ENCODE assay signal across 9 mouse cellular contexts in genomic region chr5:148370624-148371023, GRCm38 (mm10). TPM values are rescaled to one million over a fixed set of nuclear protein-coding genes. Genes with fewer than 3 reads are reported as not detected.
A peak's percentile ranks its signal among the peaks of the same experiment; 100 is the strongest.
DNase-seq lines count a peak whose midpoint lies in the region; ATAC-seq and TF ChIP-seq lines count a peak whose summit lies in the region.
"Had no signal": no experiment of that assay in that cellular context is flagged by ENCODE, and none has a peak within 500 bp of the region (broad histone marks: within the 10 kb centered on the region; RNA-seq: fewer than 3 reads in every experiment).

No protein-coding gene starts in this region.

- H3K9me3 ChIP-seq in midbrain, embryonic 10.5 days (replicated peaks), result 0 out of 2 replicates have a peak, but pooled peaks cover 10% of the 10 kb centered on the region

- peaks cover 2% of the 10 kb centered on the region; the same call in 1 of the 2 replicates for H3K36me3 ChIP-seq in splenic B cell, adult 2 months (ENCODE audit: control insufficient read depth, insufficient read depth, low read length, poor library complexity, severe bottlenecking)
- H3K36me3 ChIP-seq in midbrain, embryonic 10.5 days, result peaks cover 11% of the 10 kb centered on the region

- intact Hi-C loops in left cerebral cortex, adult 2 months (cut with DNase I), result no loop called here
- intact Hi-C loops in left cerebral cortex, postnatal 10 days (cut with DNase I), result no loop called here
- intact Hi-C loops in gastrocnemius, postnatal 14 days (cut with DNase I; ENCODE audit: low total_unique reads), result loop anchor here (5.0 kb wide), 1 partner anchor 38 kb away; no protein-coding TSS in a partner anchor

- DNase-seq in left cerebral cortex, adult 2 months (ENCODE audit: extremely low spot score in 1 of 2, low spot score in 2 of 2), result no peak
- no peak for DNase-seq in left cerebral cortex, postnatal 10 days (ENCODE audit: extremely low spot score in 1 of 2, low spot score in 2 of 2)
- DNase-seq in R1 (ENCODE audit: low read depth, low spot score), result peak; percentile 89
- DNase-seq in splenic B cell, adult 2 months (ENCODE audit: low read depth, low spot score), result peak; percentile 68
- no peak for DNase-seq in gastrocnemius, postnatal 14 days
- DNase-seq in midbrain, embryonic 10.5 days (ENCODE audit: low spot score), result no peak
- no peak for DNase-seq in embryo, embryonic 9.5 days (ENCODE audit: extremely low spot score)

- no peaks in the 10 kb centered on the region for H3K4me1 ChIP-seq in midbrain, embryonic 10.5 days

- no peak overlapping the region for H3K27ac ChIP-seq in left cerebral cortex, adult 2 months
- no peak overlapping the region for H3K27ac ChIP-seq in midbrain, embryonic 10.5 days (replicated peaks)
- H3K27ac ChIP-seq: limb, embryonic 13.5 days had no signal

- H3K4me3 ChIP-seq in left cerebral cortex, adult 2 months, result no peak overlapping the region
- H3K4me3 ChIP-seq in midbrain, embryonic 10.5 days, result no peak overlapping the region
- H3K4me3 ChIP-seq: limb, embryonic 13.5 days had no signal

- ATAC-seq in erythroid progenitor cell, adult 5-6 weeks (replicated peaks; ENCODE audit: low FRiP score, poor library complexity, severe bottlenecking), result peak; percentile 50; the same call in 1 of the 2 replicates

- no peaks in the 10 kb centered on the region for H3K27me3 ChIP-seq in splenic B cell, adult 2 months (ENCODE audit: control insufficient read depth, insufficient read depth, low read length, poor library complexity, severe bottlenecking)
- H3K27me3 ChIP-seq in midbrain, embryonic 10.5 days (ENCODE audit: low read depth, poor library complexity, severe bottlenecking), result no peaks in the 10 kb centered on the region
- H3K27me3 ChIP-seq: limb, embryonic 13.5 days had no signal

- WGBS in midbrain, embryonic 10.5 days, result 90% methylated on average over 1 of the region's 1 CpGs

- peak; percentile 54 for TF ChIP-seq CTCF in left cerebral cortex, adult 2 months (IDR thresholded peaks at IDR 0.05)

RNA-seq across cellular contexts. Expression of gene Slc7a1, which starts 29.1 kb away (rescaled TPM):
- 10 to 100 TPM; 27.3 to 28.7 TPM for total RNA-seq in left cerebral cortex, adult 2 months (2021)
- 10 to 100 TPM; 70.9 to 74.5 TPM for total RNA-seq in left cerebral cortex, postnatal 10 days (2021)
- total RNA-seq in erythroid progenitor cell, adult 5-6 weeks (2015; ENCODE audit: low replicate concordance), result 72.5 and 73.9 TPM in 2 replicates
- total RNA-seq in erythroid progenitor cell, adult 5-6 weeks (2017; ENCODE audit: low replicate concordance), result 50.8 and 66.6 TPM in 2 replicates
- 1 to 10 TPM; 4.4 to 7.1 TPM for total RNA-seq in gastrocnemius, postnatal 14 days (2021)
- polyA plus RNA-seq in midbrain, embryonic 10.5 days (2016; fragmentation: Nextera tagmentation; extraction: Ambion mirVana), result 12.8 and 15.1 TPM in 2 replicates

Comparison
In these comparisons a context has a peak if more than half of its experiments do, and no peak if none do; other contexts are left out.
1. DNase-seq: peak in R1 (single experiment) and splenic B cell, adult 2 months (single experiment); none in left cerebral cortex, adult 2 months (0 of 2), left cerebral cortex, postnatal 10 days (0 of 2), gastrocnemius, postnatal 14 days (single experiment), midbrain, embryonic 10.5 days (single experiment) and embryo, embryonic 9.5 days (single experiment).